Mouse (Mus musculus): Measurements from ENCODE around the gene Capn1. TPM values are rescaled to one million over a fixed set of nuclear protein-coding genes. Genes with fewer than 3 reads are reported as not detected.

Capn1 gene
- total RNA-seq, 1 experiment from 2014 or later: 32.4 TPM

- ATAC-seq (replicated peaks in 1 of 2; ENCODE audit: insufficient read depth in 1 of 2, low FRiP score in 2 of 2, low TSS enrichment in 1 of 2, low read depth in 1 of 2, poor library complexity in 2 of 2, severe bottlenecking in 2 of 2): no peak
Observed at GRCm38 (mm10) chr19:6009137-6009536, 6.6 kb downstream of the Capn1 start.

DNA sequence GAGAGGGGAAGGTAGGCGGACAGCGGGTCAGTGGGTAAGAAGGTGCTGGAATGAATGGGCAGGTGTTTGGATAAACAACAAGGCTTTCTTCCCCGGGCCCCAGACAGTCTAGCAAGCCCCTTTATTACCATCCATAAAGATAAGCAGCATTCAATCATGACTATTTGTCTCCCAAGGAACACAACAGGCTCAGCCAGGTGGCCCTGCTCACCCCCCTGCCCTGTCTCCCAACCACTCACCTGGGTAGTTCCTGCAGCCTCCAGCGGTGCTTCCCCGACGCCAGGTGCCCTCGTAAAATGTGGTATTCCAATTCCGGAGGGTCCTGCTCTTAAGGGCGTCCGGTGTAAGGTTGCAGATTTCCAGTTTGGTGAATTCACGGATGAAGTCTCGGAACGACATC lies 8.7 kb downstream of the Capn1 start:
- no peak for ATAC-seq (replicated peaks in 1 of 2; ENCODE audit: insufficient read depth in 1 of 2, low FRiP score in 2 of 2, low TSS enrichment in 1 of 2, low read depth in 1 of 2, poor library complexity in 2 of 2, severe bottlenecking in 2 of 2)

DNA sequence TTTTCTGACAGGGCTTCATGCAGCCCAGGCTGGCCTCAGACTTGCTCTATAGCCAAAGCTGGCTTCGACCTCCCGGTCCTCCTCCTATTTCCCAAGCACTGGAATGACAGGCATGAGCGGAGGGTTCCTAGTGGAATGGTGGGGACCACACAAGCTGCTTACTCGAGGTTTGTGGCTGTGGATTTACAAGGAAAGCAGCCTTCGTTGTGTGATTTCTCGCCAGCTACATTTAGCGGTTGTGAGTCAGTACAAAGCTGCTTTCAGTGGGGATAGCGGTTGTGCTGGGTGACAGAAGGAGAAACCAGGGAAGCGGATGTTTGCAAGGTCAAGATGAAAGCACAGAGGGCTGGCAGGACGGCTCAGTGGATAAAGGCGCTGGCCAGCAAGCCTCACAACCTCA lies 10.2 kb downstream of the Capn1 start:
- ATAC-seq (replicated peaks in 1 of 2; ENCODE audit: insufficient read depth in 1 of 2, low FRiP score in 2 of 2, low TSS enrichment in 1 of 2, low read depth in 1 of 2, poor library complexity in 2 of 2, severe bottlenecking in 2 of 2): no peak

GRCm38 (mm10) chr19:5999969-6000368 lies 15.7 kb downstream of the Capn1 start:
- ATAC-seq (replicated peaks in 1 of 2; ENCODE audit: insufficient read depth in 1 of 2, low FRiP score in 2 of 2, low TSS enrichment in 1 of 2, low read depth in 1 of 2, poor library complexity in 2 of 2, severe bottlenecking in 2 of 2): no peak

- no peak for ATAC-seq (replicated peaks in 1 of 2; ENCODE audit: insufficient read depth in 1 of 2, low FRiP score in 2 of 2, low TSS enrichment in 1 of 2, low read depth in 1 of 2, poor library complexity in 2 of 2, severe bottlenecking in 2 of 2)
Observed at GRCm38 (mm10) chr19:5998180-5998579, 17.5 kb downstream of the Capn1 start.

DNA sequence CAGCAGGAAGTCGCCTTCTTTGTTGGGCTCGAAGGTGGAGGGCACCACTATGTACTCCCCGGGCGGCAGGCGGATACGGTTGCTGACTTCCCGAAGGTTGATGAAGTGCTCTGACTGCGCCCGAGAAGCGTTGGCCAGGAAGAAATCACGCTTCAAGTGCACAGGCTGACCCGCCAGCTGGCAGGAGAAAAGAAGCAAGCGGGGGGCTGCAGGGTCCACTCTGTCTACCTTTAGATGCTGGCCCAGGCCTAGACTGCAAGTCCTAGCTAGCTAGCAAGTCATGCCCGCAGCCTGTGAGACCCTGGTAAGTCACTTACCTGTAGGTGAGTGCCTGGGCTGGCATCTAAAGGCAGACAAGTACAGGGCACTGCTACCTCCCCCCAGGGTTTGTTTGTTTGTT lies 21.0 kb downstream of the Capn1 start:
- ATAC-seq (replicated peaks in 1 of 2; ENCODE audit: insufficient read depth in 1 of 2, low FRiP score in 2 of 2, low TSS enrichment in 1 of 2, low read depth in 1 of 2, poor library complexity in 2 of 2, severe bottlenecking in 2 of 2): no peak

- ATAC-seq (replicated peaks in 1 of 2; ENCODE audit: insufficient read depth in 1 of 2, low FRiP score in 2 of 2, low TSS enrichment in 1 of 2, low read depth in 1 of 2, poor library complexity in 2 of 2, severe bottlenecking in 2 of 2): peak; percentile 44 to 65
Observed at GRCm38 (mm10) chr19:5992012-5992411, 23.7 kb downstream of the Capn1 start.

DNA sequence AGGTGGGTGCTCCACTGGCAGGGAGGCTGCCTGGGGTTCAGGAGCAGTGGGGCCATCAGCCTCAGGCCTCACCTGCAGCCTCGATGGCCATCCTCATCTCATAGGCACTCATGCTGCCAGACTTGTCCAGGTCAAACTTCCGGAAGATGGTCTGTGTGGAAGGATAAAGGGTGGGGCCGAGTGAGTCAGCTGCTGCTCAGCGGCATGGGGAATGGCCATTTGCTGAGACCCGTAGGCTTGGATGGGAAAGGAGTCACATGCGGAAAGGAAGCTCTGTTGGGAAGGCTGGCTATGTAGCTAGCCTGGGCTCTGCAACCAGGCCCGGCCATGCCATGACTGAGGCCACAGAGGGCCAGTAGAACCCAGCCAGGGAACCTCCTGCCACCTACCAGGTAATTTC lies 24.2 kb downstream of the Capn1 start:
- no peak for ATAC-seq (replicated peaks in 1 of 2; ENCODE audit: insufficient read depth in 1 of 2, low FRiP score in 2 of 2, low TSS enrichment in 1 of 2, low read depth in 1 of 2, poor library complexity in 2 of 2, severe bottlenecking in 2 of 2)

DNA sequence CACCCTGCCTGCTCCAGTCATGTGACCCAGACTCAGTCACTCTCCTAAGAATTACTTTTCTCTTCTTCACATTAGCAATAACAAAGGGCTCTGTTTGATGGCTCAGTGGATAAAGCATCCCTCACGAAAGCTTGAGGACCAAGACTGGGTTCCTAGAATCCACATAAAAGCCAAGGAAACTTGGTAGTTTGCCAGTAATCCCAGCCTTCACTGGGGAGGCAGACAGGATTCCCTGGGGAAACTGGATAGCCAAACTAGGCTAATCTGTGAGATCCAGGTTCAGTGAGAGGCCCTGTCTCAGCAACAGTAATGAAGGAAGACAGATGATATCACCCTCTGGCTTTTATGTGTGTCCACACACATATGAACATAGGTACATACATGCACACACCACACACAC lies 24.8 kb downstream of the Capn1 start:
- ATAC-seq (replicated peaks in 1 of 2; ENCODE audit: insufficient read depth in 1 of 2, low FRiP score in 2 of 2, low TSS enrichment in 1 of 2, low read depth in 1 of 2, poor library complexity in 2 of 2, severe bottlenecking in 2 of 2): no peak

DNA sequence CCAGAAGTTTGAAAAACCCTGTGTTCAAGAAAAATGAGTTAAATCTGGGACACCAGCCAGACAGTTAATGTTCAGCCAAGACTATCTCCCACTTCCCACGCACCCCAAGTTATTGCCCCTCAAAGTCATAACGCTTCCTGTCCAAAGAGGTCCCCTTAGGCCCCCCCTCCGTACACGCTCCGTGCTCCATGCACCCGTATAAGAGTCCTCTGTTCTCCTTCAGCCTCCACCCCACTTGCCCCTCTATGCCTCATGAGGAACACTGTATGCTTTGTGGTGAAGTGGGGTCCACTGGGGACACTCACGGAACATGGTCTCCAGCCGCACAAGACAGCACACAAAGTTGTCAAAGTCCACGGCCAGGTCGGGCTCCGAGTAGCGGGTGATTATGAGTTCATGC lies 25.7 kb downstream of the Capn1 start:
- ATAC-seq (replicated peaks in 1 of 2; ENCODE audit: insufficient read depth in 1 of 2, low FRiP score in 2 of 2, low TSS enrichment in 1 of 2, low read depth in 1 of 2, poor library complexity in 2 of 2, severe bottlenecking in 2 of 2): no peak

GRCm38 (mm10) chr19:5989585-5989984 lies 26.1 kb downstream of the Capn1 start:
- ATAC-seq (replicated peaks in 1 of 2; ENCODE audit: insufficient read depth in 1 of 2, low FRiP score in 2 of 2, low TSS enrichment in 1 of 2, low read depth in 1 of 2, poor library complexity in 2 of 2, severe bottlenecking in 2 of 2): no peak

- ATAC-seq (replicated peaks in 1 of 2; ENCODE audit: insufficient read depth in 1 of 2, low FRiP score in 2 of 2, low TSS enrichment in 1 of 2, low read depth in 1 of 2, poor library complexity in 2 of 2, severe bottlenecking in 2 of 2): peak; percentile 57 to 75
Observed at GRCm38 (mm10) chr19:5988815-5989452, 26.8 kb downstream of the Capn1 start.

- no peak for ATAC-seq (replicated peaks in 1 of 2; ENCODE audit: insufficient read depth in 1 of 2, low FRiP score in 2 of 2, low TSS enrichment in 1 of 2, low read depth in 1 of 2, poor library complexity in 2 of 2, severe bottlenecking in 2 of 2)
Observed at GRCm38 (mm10) chr19:5988027-5988814, 27.5 kb downstream of the Capn1 start.

DNA sequence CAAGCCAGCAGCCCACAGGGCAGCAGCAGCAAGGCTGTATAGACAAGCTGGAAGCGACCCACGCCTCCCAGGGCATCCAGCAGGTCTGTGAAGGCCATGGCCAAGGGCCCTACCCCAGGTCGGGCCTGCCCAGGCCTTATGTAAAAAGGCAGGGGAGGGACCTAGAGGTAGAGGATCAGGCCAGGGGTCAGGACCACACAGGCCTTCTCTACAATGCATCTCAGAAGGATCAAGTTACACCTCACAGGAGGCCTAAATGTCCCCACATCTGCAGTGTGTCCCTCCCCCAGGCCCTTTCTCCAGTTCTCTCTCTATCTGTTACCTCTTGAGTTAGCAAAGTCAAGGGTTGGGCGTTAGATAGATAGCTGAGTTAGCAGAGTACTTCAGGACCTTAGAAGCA lies 29.7 kb downstream of the Capn1 start, which contains the start of gene Slc22a20:
TSS of gene Slc22a20 (minus strand) at position 101 of the 400 bp plus-strand sequence.
- no peak for ATAC-seq (replicated peaks in 1 of 2; ENCODE audit: insufficient read depth in 1 of 2, low FRiP score in 2 of 2, low TSS enrichment in 1 of 2, low read depth in 1 of 2, poor library complexity in 2 of 2, severe bottlenecking in 2 of 2)

DNA sequence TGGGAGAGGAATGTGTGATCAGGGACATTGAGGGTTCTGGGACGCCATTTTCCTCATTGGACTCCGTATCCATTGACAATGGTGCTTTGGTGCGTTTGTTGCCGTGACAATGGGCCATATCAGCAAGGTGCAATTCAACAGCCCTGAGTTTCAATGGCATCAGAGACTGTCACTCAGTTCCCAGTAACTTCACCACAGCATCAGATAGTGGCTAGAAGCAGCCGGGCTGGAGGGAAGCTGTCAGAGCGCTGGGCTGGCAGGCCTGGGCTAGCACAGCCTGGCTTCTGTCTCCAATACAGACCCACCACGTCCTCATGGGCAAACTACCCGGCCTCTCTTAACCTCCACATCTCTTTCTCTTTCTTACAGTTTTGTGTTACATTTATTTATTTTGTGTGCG lies 35.2 kb downstream of the Capn1 start:
- ATAC-seq (replicated peaks in 1 of 2; ENCODE audit: insufficient read depth in 1 of 2, low FRiP score in 2 of 2, low TSS enrichment in 1 of 2, low read depth in 1 of 2, poor library complexity in 2 of 2, severe bottlenecking in 2 of 2): no peak

DNA sequence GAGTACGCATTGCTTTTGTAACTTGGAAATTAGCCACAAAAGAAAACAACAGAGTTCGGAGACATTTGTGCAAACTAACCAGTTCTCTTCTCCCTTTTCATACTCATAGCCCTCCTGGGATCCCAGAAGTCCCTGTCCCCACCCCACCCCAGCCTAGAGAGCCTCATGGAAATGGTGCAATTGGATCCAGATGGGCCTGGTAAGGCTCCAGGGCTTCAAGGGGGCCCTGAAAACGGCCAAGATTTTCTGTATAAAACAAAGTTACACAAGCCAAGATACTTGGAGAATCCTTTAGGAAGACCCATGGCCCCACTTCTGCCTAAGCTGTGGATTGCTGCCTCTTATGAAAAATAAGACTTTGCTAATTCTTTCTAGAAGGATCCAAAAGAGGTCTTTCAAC lies 38.0 kb downstream of the Capn1 start:
- no peak for ATAC-seq (replicated peaks in 1 of 2; ENCODE audit: insufficient read depth in 1 of 2, low FRiP score in 2 of 2, low TSS enrichment in 1 of 2, low read depth in 1 of 2, poor library complexity in 2 of 2, severe bottlenecking in 2 of 2)

DNA sequence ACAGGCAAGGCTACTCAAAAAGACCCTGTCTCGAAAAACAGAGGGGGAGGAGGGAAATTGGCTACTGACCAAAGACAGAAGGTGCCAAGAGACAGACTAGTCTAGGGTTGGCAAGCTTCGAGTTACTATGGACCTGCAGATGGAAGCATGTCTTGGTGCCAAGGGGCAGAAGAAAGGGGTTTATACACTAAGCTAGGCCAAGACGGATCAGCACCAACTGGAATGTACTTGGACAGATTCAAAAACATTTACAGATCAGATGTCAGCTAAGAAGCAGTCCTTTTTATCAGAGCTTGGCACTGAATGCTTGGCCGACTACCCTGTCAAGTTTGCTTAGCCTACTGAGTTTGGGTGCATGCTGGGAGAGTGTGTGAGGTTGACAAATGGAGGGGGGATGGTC lies 40.0 kb downstream of the Capn1 start:
- ATAC-seq (replicated peaks in 1 of 2; ENCODE audit: insufficient read depth in 1 of 2, low FRiP score in 2 of 2, low TSS enrichment in 1 of 2, low read depth in 1 of 2, poor library complexity in 2 of 2, severe bottlenecking in 2 of 2): no peak

DNA sequence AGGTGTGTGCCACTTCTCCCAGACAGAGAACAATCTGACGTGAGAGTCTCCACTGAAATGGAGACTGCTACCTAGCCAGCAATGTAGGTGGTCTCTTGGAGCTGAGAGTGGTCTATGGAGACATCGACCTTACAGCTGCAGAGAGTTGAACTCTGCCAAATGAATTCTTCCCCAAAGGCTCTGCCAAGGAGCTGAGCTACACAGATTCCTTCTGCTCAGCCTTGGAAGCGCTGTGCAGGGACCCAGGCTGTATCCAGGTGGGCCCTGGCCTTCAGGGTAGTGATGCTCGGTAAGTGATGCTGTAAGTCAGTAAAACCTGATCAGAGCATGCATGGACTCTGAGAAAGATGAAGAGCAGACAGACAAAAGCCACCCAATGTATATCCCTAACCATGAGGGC lies 40.6 kb downstream of the Capn1 start:
- ATAC-seq (replicated peaks in 1 of 2; ENCODE audit: insufficient read depth in 1 of 2, low FRiP score in 2 of 2, low TSS enrichment in 1 of 2, low read depth in 1 of 2, poor library complexity in 2 of 2, severe bottlenecking in 2 of 2): no peak

GRCm38 (mm10) chr19:5967664-5968063 lies 48.0 kb downstream of the Capn1 start:
- ATAC-seq (replicated peaks in 1 of 2; ENCODE audit: insufficient read depth in 1 of 2, low FRiP score in 2 of 2, low TSS enrichment in 1 of 2, low read depth in 1 of 2, poor library complexity in 2 of 2, severe bottlenecking in 2 of 2): no peak

All from hematopoietic stem cell, adult 5-6 weeks (primary cell).